Mouse (Mus musculus) liver, adult 2 months (tissue): Measurements from ENCODE around the gene Ei24. TPM values are rescaled to one million over a fixed set of nuclear protein-coding genes. Genes with fewer than 3 reads are reported as not detected.
A peak's percentile ranks its signal among the peaks of the same experiment; 100 is the strongest.

Experiments
- DNase-seq: peaks from one replicate; pipeline ENCODE4 v3.0.0-alpha.2; 2011; ENCODE audit warnings: low read depth, low spot score; ENCODE audit errors: extremely low read depth
- H3K27ac ChIP-seq: fragments of 200-500 bp; replicated peaks from 2 replicates; pipeline ENCODE4 v1.5.1; 2012; ENCODE audit warnings: low read depth, mild to moderate bottlenecking, control low read depth, inconsistent platforms, low read length; ENCODE audit not compliant: insufficient read depth
- H3K27me3 ChIP-seq: fragments of 200-500 bp; 2 replicates; pipeline ENCODE4 v1.6.1; 2012; ENCODE audit warnings: mild to moderate bottlenecking, moderate library complexity, low read length, inconsistent platforms; ENCODE audit not compliant: control insufficient read depth, insufficient read depth
- H3K36me3 ChIP-seq: fragments of 200-500 bp; 2 replicates; pipeline ENCODE4 v1.6.1; 2012; ENCODE audit warnings: low read length, inconsistent platforms; ENCODE audit not compliant: control insufficient read depth, insufficient read depth
- H3K4me1 ChIP-seq: fragments of 200-500 bp; 2 replicates; pipeline ENCODE4 v1.6.1; 2011; ENCODE audit warnings: low read length; ENCODE audit not compliant: control insufficient read depth, insufficient read depth
- H3K4me3 ChIP-seq: fragments of 200-500 bp; 2 replicates; pipeline ENCODE4 v1.5.1; 2011; ENCODE audit warnings: low read depth, mild to moderate bottlenecking, control low read depth, low read length, moderate library complexity; ENCODE audit not compliant: insufficient read depth
- H3K79me2 ChIP-seq: fragments of 200-500 bp; 2 replicates; pipeline ENCODE4 v1.6.1; 2012; ENCODE audit warnings: inconsistent platforms, mild to moderate bottlenecking, low read length, moderate library complexity; ENCODE audit not compliant: control insufficient read depth, insufficient read depth
- H3K9ac ChIP-seq: fragments of 200-500 bp; 2 replicates; pipeline ENCODE4 v1.6.1; 2012; ENCODE audit warnings: low read depth, mild to moderate bottlenecking, control low read depth, inconsistent platforms, low read length
- CTCF ChIP-seq: fragments of 200-500 bp; IDR thresholded peaks from 2 replicates; pipeline ENCODE4 v1.5.1; 2011; ENCODE audit warnings: low read depth, low read length, control low read depth
- POLR2A ChIP-seq: fragments of 200-500 bp; IDR thresholded peaks from 2 replicates; pipeline ENCODE4 v1.6.1; 2011; ENCODE audit warnings: low read length, control low read depth; ENCODE audit not compliant: insufficient read depth; ENCODE audit errors: extremely low read depth
- WGBS: fragments of 180-500 bp; shearing (Covaris S2); methylation state at CpG from one replicate; pipeline ENCODE4 v1.1.7; 2018; 5-methylcytosine and 5-hydroxymethylcytosine counted together
- polyA plus RNA-seq: library from polyadenylated mRNA; depleted of rRNA; stranded (reverse); fragments of >200 nt; gene quantifications from 2 replicates; pipeline ENCODE4 v1.2.3, GENCODE M21; 2012
- total RNA-seq: library from RNA; depleted of rRNA; stranded (reverse); fragments of >200 nt; gene quantifications from 2 replicates; pipeline ENCODE4 v1.2.3, GENCODE M21; 2014

Ei24 gene
- total and polyA plus RNA-seq, 2 experiments: 129 to 144 TPM

DNA sequence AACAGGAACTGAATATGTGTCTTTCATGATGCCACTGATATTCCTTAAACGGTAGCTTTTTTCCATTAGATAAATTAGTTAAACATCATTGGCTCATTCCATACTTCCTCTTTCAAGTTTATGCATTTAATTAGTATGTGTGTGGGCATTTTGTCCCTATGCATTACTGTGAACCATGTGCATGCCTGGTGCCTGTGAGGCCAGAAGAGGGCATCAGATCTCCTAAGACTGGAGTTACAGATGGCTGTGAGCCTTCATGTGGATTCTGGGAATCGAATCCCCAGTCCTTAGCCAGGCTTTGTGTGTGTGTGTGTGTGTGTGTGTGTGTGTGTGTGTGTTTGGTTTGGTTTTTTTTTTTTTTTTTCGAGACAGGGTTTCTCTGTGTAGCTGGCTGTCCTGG, 17.3 kb upstream of the Ei24 start:
- Histone ChIP-seq H3K9ac (no peak overlapping the region), H3K4me3 (no peak overlapping the region), H3K4me1 (no peaks in the 10 kb centered on the region), H3K36me3 (no peaks in the 10 kb centered on the region), H3K79me2 (no peaks in the 10 kb centered on the region), H3K27ac (no peak overlapping the region), H3K27me3 (no peaks in the 10 kb centered on the region)
- 45% methylated on average over 3 of the region's 3 CpGs for whole genome bisulfite sequencing
- TF ChIP-seq POLR2A (no peak), CTCF (peak; percentile 27; the same call in 1 of the 2 replicates)
- DNase-seq: peak; percentile 29

DNA sequence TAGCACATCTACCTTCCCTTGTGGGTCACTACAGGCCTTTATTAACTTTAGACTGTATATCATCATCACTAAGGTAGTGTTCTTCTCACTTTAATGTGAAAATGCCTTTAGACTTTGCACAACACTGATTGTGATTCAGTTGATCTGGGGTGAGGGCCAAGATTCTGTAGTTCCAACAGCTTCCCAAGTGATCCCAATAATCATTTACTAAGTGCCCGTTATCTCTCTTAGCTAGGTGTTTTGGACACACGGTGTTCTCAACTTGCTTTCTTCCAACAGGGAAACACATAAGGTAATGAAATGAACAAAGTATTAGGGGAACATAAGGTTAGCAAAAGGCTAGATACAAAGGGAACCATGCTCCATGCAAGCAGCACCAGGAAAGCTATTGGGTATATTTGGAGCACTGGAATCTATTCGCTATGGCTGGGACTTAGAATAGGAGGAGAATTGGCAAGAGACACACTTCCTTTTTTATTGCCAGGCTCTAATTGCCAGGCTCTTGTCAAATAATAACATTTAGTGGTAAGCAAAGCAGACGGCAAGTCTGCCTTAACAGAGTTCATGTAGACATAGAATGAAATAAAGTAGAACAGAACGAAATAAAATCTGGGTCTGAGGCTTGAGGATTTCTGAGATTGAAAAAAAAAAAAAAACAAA, 11.1 kb upstream of the Ei24 start:
- H3K4me3 ChIP-seq: 0 out of 2 replicates have a peak overlapping the region, but pooled peaks have one; percentile 11
- no peaks in the 10 kb centered on the region for H3K36me3 ChIP-seq
- 21% methylated on average over 5 of the region's 5 CpGs for WGBS
- TF ChIP-seq CTCF (no peak), POLR2A (no peak)
- peak; percentile 99 for DNase-seq
- peaks cover 12% of the 10 kb centered on the region for H3K4me1 ChIP-seq
- H3K27ac ChIP-seq: peak overlapping the region; percentile 78
- H3K79me2 ChIP-seq: no peaks in the 10 kb centered on the region
- no peak overlapping the region for H3K9ac ChIP-seq
- H3K27me3 ChIP-seq: no peaks in the 10 kb centered on the region

DNA sequence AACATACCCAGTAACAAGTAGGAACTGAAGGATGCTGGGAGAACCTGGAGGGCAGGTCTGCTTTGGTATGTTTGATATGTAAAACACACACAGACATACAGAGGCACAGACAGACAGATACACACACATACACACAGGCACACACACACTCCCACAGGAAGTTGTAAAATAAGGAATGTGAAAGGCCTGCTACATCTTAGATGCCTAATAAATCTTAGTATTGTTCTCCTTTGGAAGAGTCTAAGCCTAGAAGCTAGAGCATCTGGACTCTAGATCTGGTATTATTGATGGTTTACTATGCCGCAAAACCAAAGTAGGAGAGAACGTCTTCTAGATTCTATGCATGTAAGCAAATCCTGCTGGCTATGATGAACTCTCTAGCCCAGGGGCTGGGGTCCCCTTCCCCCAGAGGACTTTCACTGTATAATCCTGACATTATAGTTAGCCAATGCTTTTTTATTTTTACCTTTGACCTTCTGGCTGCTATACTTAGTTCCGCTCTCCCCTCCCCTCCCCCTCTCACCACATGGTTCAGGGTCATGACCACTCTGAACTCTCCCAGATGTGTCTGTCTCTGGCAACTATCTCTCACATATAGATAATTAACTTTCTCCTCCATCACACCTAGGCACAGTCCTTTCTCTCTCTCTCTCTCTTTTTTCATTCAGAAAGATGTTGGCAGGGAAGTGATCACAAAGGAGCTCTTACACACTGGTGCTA, 8.2 kb upstream of the Ei24 start:
- TF ChIP-seq POLR2A (no peak), CTCF (no peak)
- H3K79me2 ChIP-seq: no peaks in the 10 kb centered on the region
- peak; percentile 67 for DNase-seq
- H3K27ac ChIP-seq: no peak overlapping the region
- no peak overlapping the region for H3K9ac ChIP-seq
- H3K4me1 ChIP-seq: peaks cover 12% of the 10 kb centered on the region
- H3K4me3 ChIP-seq: no peak overlapping the region
- 66% methylated on average over 3 of the region's 3 CpGs for WGBS
- H3K36me3 ChIP-seq: no peaks in the 10 kb centered on the region
- no peaks in the 10 kb centered on the region for H3K27me3 ChIP-seq

DNA sequence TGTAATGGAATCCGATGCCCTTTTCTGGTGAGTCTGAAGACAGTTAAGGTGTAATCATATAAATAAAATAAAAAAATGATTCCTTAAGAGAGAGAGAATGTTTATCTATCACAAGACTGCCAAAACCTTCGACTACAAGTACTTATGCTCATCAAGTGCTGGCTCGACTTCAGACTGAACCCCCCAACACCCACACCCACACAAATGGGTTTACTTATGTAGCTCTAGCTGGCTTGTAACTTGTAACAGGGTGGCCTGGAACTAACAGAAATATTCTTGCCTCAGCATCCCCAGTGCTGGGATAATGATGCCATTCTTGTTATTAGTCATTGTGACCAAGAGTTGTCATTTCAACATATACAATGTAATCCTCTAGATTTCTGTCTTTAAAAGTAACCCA, 6.7 kb upstream of the Ei24 start:
- Histone ChIP-seq H3K9ac (no peak overlapping the region), H3K27ac (no peak overlapping the region), H3K4me3 (no peak overlapping the region), H3K36me3 (no peaks in the 10 kb centered on the region), H3K79me2 (no peaks in the 10 kb centered on the region), H3K27me3 (no peaks in the 10 kb centered on the region), H3K4me1 (peaks cover 12% of the 10 kb centered on the region)
- WGBS: 88% methylated on average over 3 of the region's 3 CpGs
- DNase-seq: no peak
- TF ChIP-seq POLR2A (no peak), CTCF (no peak)

DNA sequence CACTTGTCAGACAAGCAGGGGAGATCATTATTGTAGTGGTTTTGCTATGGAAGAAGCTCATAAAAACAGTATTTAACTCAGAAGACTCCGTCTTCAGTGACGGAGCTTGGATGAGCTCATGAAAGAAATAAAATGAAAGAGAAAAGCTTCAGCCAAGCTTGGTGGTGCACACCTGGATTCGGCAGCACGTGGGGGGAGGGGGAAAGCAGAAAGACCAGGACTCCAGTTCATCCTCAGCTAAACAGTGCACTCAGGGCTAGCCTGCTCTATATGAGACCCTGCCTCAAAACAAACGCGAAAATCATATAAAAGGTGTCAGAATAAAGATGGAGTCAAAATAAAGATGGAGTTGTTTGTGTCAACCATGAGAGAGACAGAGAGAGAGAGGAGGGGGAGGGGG, 6.2 kb upstream of the Ei24 start:
- H3K4me1 ChIP-seq: peaks cover 9% of the 10 kb centered on the region
- no peak overlapping the region for H3K4me3 ChIP-seq
- no peak overlapping the region for H3K9ac ChIP-seq
- WGBS: 81% methylated on average over 6 of the region's 6 CpGs
- H3K79me2 ChIP-seq: no peaks in the 10 kb centered on the region
- no peaks in the 10 kb centered on the region for H3K27me3 ChIP-seq
- no peak for DNase-seq
- H3K36me3 ChIP-seq: no peaks in the 10 kb centered on the region
- no peak overlapping the region for H3K27ac ChIP-seq
- TF ChIP-seq POLR2A (no peak), CTCF (no peak)

DNA sequence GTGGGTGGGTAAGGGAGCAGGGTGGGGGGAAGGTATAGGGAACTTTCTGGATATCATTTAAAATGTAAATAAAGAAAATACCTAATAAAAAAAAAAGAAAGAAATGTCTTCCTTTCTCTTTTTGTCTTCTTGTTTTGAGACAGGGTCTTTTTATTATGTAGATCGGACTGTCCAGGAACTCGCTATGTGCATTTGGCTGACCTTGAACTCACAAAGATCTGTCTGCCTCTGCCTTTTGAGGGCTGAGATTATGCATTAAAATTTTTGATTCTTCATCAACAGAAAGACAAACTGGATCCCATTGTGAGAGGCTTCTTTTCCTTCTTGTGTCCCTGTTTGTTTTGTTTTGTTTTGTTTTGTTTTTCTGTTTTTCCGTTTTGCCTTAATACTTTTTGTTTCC, 5.8 kb upstream of the Ei24 start:
- Histone ChIP-seq H3K27ac (no peak overlapping the region), H3K4me3 (no peak overlapping the region), H3K9ac (no peak overlapping the region), H3K79me2 (no peaks in the 10 kb centered on the region), H3K4me1 (peaks cover 9% of the 10 kb centered on the region), H3K36me3 (no peaks in the 10 kb centered on the region), H3K27me3 (no peaks in the 10 kb centered on the region)
- no peak for DNase-seq
- TF ChIP-seq POLR2A: no peak
- TF ChIP-seq CTCF: no peak
- WGBS: 86% methylated on average over 3 of the region's 3 CpGs
